Mouse (Mus musculus) ES-Bruce4 (cell line): ENCODE measurements around the gene Phka2. TPM values are rescaled to one million over a fixed set of nuclear protein-coding genes. Genes with fewer than 3 reads are reported as not detected.
A peak's percentile ranks its signal among the peaks of the same experiment; 100 is the strongest.

ENCODE experiments used
- H3K27ac ChIP-seq: 2 replicates; pipeline ENCODE4 v1.5.1; 2012; ENCODE audit warnings: low read length, inconsistent platforms; ENCODE audit not compliant: insufficient read depth
- H3K27me3 ChIP-seq: 2 replicates; pipeline ENCODE4 v1.6.1; 2012; ENCODE audit warnings: mild to moderate bottlenecking, low read length, inconsistent platforms; ENCODE audit not compliant: control insufficient read depth, poor library complexity, insufficient read depth, severe bottlenecking
- H3K36me3 ChIP-seq: 2 replicates; pipeline ENCODE4 v1.6.1; 2012; ENCODE audit warnings: inconsistent platforms, mild to moderate bottlenecking, low read length, moderate library complexity; ENCODE audit not compliant: control insufficient read depth, poor library complexity, insufficient read depth, severe bottlenecking
- H3K4me1 ChIP-seq: one replicate; pipeline ENCODE4 v1.8.1; 2011; ENCODE audit warnings: low read length; ENCODE audit not compliant: control insufficient read depth, insufficient read depth
- H3K4me3 ChIP-seq: 2 replicates; pipeline ENCODE4 v1.5.1; 2011; ENCODE audit warnings: low read depth, mild to moderate bottlenecking, low read length
- H3K9ac ChIP-seq: 2 replicates; pipeline ENCODE4 v1.6.1; 2012; ENCODE audit warnings: low read depth, mild to moderate bottlenecking, inconsistent platforms; ENCODE audit not compliant: poor library complexity, severe bottlenecking
- H3K9me3 ChIP-seq: replicated peaks from 2 replicates; pipeline ENCODE4 v1.6.1; 2012; ENCODE audit warnings: mild to moderate bottlenecking, low read length, inconsistent platforms; ENCODE audit not compliant: control insufficient read depth, poor library complexity, insufficient read depth, severe bottlenecking
- CTCF ChIP-seq: IDR thresholded peaks from one replicate; pipeline ENCODE4 v1.8.1; 2011; ENCODE audit warnings: low read depth, low read length
- EP300 ChIP-seq: IDR thresholded peaks from 2 replicates; pipeline ENCODE4 v1.6.1; 2011; ENCODE audit warnings: low read depth, low read length; ENCODE audit not compliant: insufficient read depth
- POLR2A ChIP-seq: IDR thresholded peaks from one replicate; pipeline ENCODE4 v1.8.1; 2011; ENCODE audit warnings: low read length; ENCODE audit not compliant: insufficient read depth
- polyA plus RNA-seq: library from polyadenylated mRNA; stranded (reverse); fragments of >200 nt; gene quantifications from 2 replicates; pipeline ENCODE4 v1.2.4, GENCODE M21; 2011; ENCODE audit warnings: low read depth; ENCODE audit not compliant: missing spikeins, insufficient read depth, insufficient read length

Gene Phka2
- polyA plus RNA-seq, 1 experiment, result 30.7 TPM

DNA sequence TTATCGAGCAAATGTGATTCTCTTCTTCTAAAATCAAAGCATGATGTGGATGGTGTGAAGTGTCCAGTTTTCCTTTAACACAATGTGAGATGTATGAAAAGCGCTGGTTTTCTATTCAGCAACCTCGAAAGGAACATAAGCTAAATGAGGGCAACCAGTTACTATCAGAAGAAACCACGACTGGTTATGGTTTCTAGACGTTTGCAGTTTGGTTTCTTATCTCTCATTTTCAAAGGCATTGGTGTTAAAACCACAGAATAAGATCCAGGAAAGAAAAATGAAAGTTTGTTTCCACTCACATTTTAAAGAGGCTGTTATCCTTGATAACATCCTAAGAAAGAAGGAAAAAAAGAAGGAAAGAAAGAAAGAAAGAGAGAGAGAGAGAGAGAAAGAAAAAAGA, 5.5 kb upstream of the Phka2 start:
- Histone ChIP-seq H3K27me3 (no peaks in the 10 kb centered on the region), H3K36me3 (no peaks in the 10 kb centered on the region)
- TF ChIP-seq POLR2A (no peak), EP300 (no peak), CTCF (no peak)

DNA sequence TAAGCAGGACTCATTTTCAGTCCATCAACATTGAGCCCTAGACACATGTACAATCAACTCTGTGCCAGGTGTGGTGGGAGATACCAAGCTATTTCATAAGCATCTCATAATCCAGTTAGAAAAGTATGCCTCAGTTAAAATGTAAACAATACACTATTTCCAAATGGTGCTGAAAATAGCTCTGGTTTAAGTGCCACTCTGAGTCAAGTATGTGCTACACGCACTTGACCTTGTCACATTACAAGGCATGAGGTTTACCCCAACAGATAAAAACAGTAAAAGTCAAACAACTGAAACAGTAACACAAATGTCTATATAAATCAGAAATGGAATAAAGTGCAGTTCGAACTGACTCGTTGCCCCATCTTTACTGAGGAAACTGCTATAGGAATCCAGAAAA, 871 bp upstream of the Phka2 start:
- Histone ChIP-seq H3K27ac (no peak overlapping the region), H3K4me1 (no peaks in the 10 kb centered on the region), H3K9ac (no peak overlapping the region), H3K36me3 (no peaks in the 10 kb centered on the region), H3K4me3 (no peak overlapping the region), H3K9me3 (no peaks in the 10 kb centered on the region), H3K27me3 (no peaks in the 10 kb centered on the region)
- TF ChIP-seq CTCF, result no peak
- TF ChIP-seq POLR2A, result no peak
- no peak for TF ChIP-seq EP300

More for the DNA sequence above, 5.5 kb upstream of the Phka2 start:
- no peaks in the 10 kb centered on the region for H3K4me1 ChIP-seq
- no peak overlapping the region for H3K9ac ChIP-seq
- H3K4me3 ChIP-seq, result no peak overlapping the region
- no peaks in the 10 kb centered on the region for H3K9me3 ChIP-seq
- H3K27ac ChIP-seq, result no peak overlapping the region

GRCm38 (mm10) chrX:160501687-160502047, 299 bp upstream of the Phka2 start:
- Histone ChIP-seq H3K36me3 (no peaks in the 10 kb centered on the region), H3K9ac (peak overlapping the region; percentile 76), H3K9me3 (no peaks in the 10 kb centered on the region), H3K4me3 (peak overlapping the region; percentile 82), H3K4me1 (no peaks in the 10 kb centered on the region), H3K27ac (no peak overlapping the region), H3K27me3 (no peaks in the 10 kb centered on the region)
- TF ChIP-seq EP300 (no peak), CTCF (no peak), POLR2A (no peak)

DNA sequence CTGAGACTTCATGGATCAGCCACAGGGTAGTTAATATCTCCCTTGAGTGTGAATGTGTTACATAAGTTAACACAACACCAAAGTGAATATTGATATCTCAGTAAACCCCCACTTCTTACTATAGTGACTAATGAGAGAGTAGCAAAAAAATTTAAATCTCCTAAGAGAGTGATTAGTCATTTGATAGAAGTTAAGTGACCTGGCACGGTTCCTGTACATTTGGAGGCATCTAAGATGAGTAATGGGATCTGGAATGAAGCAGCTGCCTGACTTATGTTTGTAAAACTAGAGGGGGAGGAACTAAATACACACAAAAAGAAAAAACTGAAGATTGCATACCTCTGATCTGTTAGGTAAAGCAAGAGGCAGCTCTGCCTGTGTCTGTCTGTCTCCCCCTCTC, 7.1 kb downstream of the Phka2 start:
- H3K9me3 ChIP-seq, result no peaks in the 10 kb centered on the region
- no peak for TF ChIP-seq EP300
- TF ChIP-seq CTCF, result no peak
- TF ChIP-seq POLR2A, result no peak
- H3K36me3 ChIP-seq, result no peaks in the 10 kb centered on the region
- no peak overlapping the region for H3K4me3 ChIP-seq
- no peak overlapping the region for H3K9ac ChIP-seq
- H3K4me1 ChIP-seq, result no peaks in the 10 kb centered on the region
- no peak overlapping the region for H3K27ac ChIP-seq
- H3K27me3 ChIP-seq, result no peaks in the 10 kb centered on the region

DNA sequence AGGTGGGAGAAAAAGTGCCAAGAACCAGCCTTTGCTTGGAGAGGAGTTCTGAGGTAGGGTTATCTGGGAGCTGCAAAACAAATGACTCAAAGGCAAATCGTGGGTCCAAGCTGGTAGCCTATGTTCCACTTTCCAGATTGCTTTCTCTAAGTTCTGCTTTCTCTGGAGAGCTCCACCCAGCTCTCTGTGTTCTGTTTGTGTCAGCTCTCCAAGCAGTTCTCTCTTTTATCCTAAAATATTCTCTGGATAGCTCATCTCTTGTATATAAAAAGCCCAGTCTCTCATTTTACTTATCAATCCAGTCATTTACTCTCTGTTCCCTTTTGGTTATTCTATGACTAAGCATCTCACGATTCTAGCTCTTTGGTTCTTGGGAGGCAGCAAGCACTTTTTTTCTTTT, 8.2 kb downstream of the Phka2 start:
- no peaks in the 10 kb centered on the region for H3K4me1 ChIP-seq
- no peak overlapping the region for H3K27ac ChIP-seq
- TF ChIP-seq EP300 (no peak), CTCF (no peak), POLR2A (no peak)
- no peak overlapping the region for H3K9ac ChIP-seq
- no peak overlapping the region for H3K4me3 ChIP-seq
- no peaks in the 10 kb centered on the region for H3K9me3 ChIP-seq
- H3K27me3 ChIP-seq, result no peaks in the 10 kb centered on the region
- H3K36me3 ChIP-seq, result no peaks in the 10 kb centered on the region

- Histone ChIP-seq H3K4me3 (no peak overlapping the region), H3K27me3 (no peaks in the 10 kb centered on the region), H3K9me3 (no peaks in the 10 kb centered on the region), H3K4me1 (no peaks in the 10 kb centered on the region), H3K27ac (no peak overlapping the region), H3K36me3 (no peaks in the 10 kb centered on the region), H3K9ac (no peak overlapping the region)
- TF ChIP-seq EP300 (no peak), POLR2A (no peak), CTCF (no peak)
These were observed 14.1 kb downstream of the Phka2 start for GRCm38 (mm10) chrX:160516027-160516426.
